Mouse (Mus musculus) lung, postnatal 0 days (tissue): ENCODE results near the gene Usp34. TPM values are rescaled to one million over a fixed set of nuclear protein-coding genes. Genes with fewer than 3 reads are reported as not detected.
"Not testable (repeated sequence)": the region's sequence is repeated elsewhere in the genome, so short reads cannot be mapped to it uniquely, and the experiment has no call there.

Experiments
- ATAC-seq: fragments of 200-750 bp; cut with Nextera tagmentation; 2 replicates; pipeline ENCODE4 v1.8.0; 2017; ENCODE audit warnings: moderate library complexity
- DNase-seq: peaks from one replicate; pipeline ENCODE4 v3.0.0-alpha.2; 2016; ENCODE audit warnings: low spot score
- H3K27ac ChIP-seq: fragments of 300-500 bp; sonication (generic); 2 replicates; pipeline ENCODE4 v1.5.1; 2014; ENCODE audit warnings: antibody characterized with exemption, mild to moderate bottlenecking, low read length, mixed read lengths
- H3K27me3 ChIP-seq: fragments of 300-500 bp; sonication (generic); replicated peaks from 2 replicates; pipeline ENCODE4 v1.6.1; 2014; ENCODE audit warnings: low read length, mixed read lengths; ENCODE audit not compliant: insufficient read depth
- H3K36me3 ChIP-seq: fragments of 300-500 bp; sonication (generic); 2 replicates; pipeline ENCODE4 v1.6.1; 2014; ENCODE audit warnings: low read length, mixed read lengths; ENCODE audit not compliant: insufficient read depth
- H3K4me1 ChIP-seq: fragments of 300-500 bp; sonication (generic); 2 replicates; pipeline ENCODE4 v1.6.1; 2014; ENCODE audit warnings: antibody characterized with exemption, low read depth, low read length, mixed read lengths; ENCODE audit not compliant: insufficient read depth
- H3K4me2 ChIP-seq: fragments of 300-500 bp; sonication (generic); replicated peaks from 2 replicates; pipeline ENCODE4 v1.6.1; 2014; ENCODE audit warnings: low read depth, mild to moderate bottlenecking, low read length, moderate library complexity, mixed read lengths
- H3K4me3 ChIP-seq: fragments of 300-500 bp; sonication (generic); 2 replicates; pipeline ENCODE4 v1.5.1; 2014; ENCODE audit warnings: low read depth, low read length
- H3K9ac ChIP-seq: fragments of 300-500 bp; sonication (generic); replicated peaks from 2 replicates; pipeline ENCODE4 v1.6.1; 2014; ENCODE audit warnings: low read depth, mild to moderate bottlenecking
- H3K9me3 ChIP-seq: fragments of 300-500 bp; sonication (generic); 2 replicates; pipeline ENCODE4 v1.6.1; 2016; ENCODE audit warnings: low read length, mixed read lengths
- CTCF ChIP-seq: IDR thresholded peaks from 2 replicates; pipeline ENCODE4 v1.5.1; 2016; ENCODE audit warnings: antibody characterized with exemption, mild to moderate bottlenecking
- EP300 ChIP-seq: IDR thresholded peaks from 2 replicates; pipeline ENCODE4 v1.6.1; 2016; ENCODE audit warnings: antibody characterized with exemption, mild to moderate bottlenecking, control low read depth
- WGBS: fragments of 180-500 bp; shearing (Covaris S2); extraction: QIAGEN DNeasy Blood & Tissue Kit; methylation state at CpG from one replicate; pipeline ENCODE4 v1.1.7; 2014; 5-methylcytosine and 5-hydroxymethylcytosine counted together
- polyA plus RNA-seq: library from polyadenylated mRNA; unstranded; fragments of >200 nt; fragmentation: Nextera tagmentation; extraction: Ambion mirVana; gene quantifications from 2 replicates; pipeline ENCODE4 v1.2.1, GENCODE M21; 2015

The Usp34 gene
- polyA plus RNA-seq, 1 experiment from 2014 or later: 15.3 TPM

- TF ChIP-seq CTCF: no peak
- no peak for TF ChIP-seq EP300
- 100% methylated on average over 1 of the region's 1 CpGs for WGBS
- ATAC-seq: no peak
Measured at GRCm38 (mm10) chr11:23299910-23300309, 6.8 kb upstream of the Usp34 start.

GRCm38 (mm10) chr11:23303126-23303525 lies 3.6 kb upstream of the Usp34 start:
- H3K4me1 ChIP-seq: no peaks in the 10 kb centered on the region
- no peaks in the 10 kb centered on the region for H3K36me3 ChIP-seq
- no peak overlapping the region for H3K4me3 ChIP-seq
- no peak overlapping the region for H3K4me2 ChIP-seq
- no peak overlapping the region for H3K9ac ChIP-seq
- TF ChIP-seq EP300: no peak
- no peak for TF ChIP-seq CTCF
- H3K9me3 ChIP-seq: no peaks in the 10 kb centered on the region
- no peaks in the 10 kb centered on the region for H3K27me3 ChIP-seq
- WGBS: 83% methylated on average over 1 of the region's 1 CpGs
- no peak overlapping the region for H3K27ac ChIP-seq
- ATAC-seq: no peak
- DNase-seq: no peak

More at GRCm38 (mm10) chr11:23299910-23300309, 6.8 kb upstream of the Usp34 start:
- H3K27ac ChIP-seq: no peak overlapping the region
- H3K9ac ChIP-seq: no peak overlapping the region
- H3K36me3 ChIP-seq: peaks cover 6% of the 10 kb centered on the region; the same call in 1 of the 2 replicates
- no peak overlapping the region for H3K4me2 ChIP-seq
- H3K4me1 ChIP-seq: no peaks in the 10 kb centered on the region
- H3K9me3 ChIP-seq: no peaks in the 10 kb centered on the region
- no peak for DNase-seq
- H3K4me3 ChIP-seq: no peak overlapping the region
- H3K27me3 ChIP-seq: no peaks in the 10 kb centered on the region

- H3K4me1 ChIP-seq, DNase-seq, H3K9me3 ChIP-seq, H3K27me3 ChIP-seq, H3K36me3 ChIP-seq, ATAC-seq, H3K9ac ChIP-seq: not testable (repeated sequence)
- H3K4me3 ChIP-seq: peak overlapping the region; percentile 94
- 30% methylated on average over 10 of the region's 10 CpGs for WGBS
- H3K4me2 ChIP-seq: peak overlapping the region; percentile 65
- H3K27ac ChIP-seq: peak overlapping the region; percentile 98
Measured at GRCm38 (mm10) chr11:23305101-23305672, 1.5 kb upstream of the Usp34 start.

GRCm38 (mm10) chr11:23305673-23306608 lies 754 bp upstream of the Usp34 start:
- Histone ChIP-seq H3K4me2 (peak overlapping the region; percentile 65), H3K36me3 (no peaks in the 10 kb centered on the region), H3K9me3 (no peaks in the 10 kb centered on the region), H3K4me1 (peaks cover 8% of the 10 kb centered on the region; the same call in 1 of the 2 replicates), H3K27me3 (no peaks in the 10 kb centered on the region), H3K9ac (peak overlapping the region; percentile 95), H3K4me3 (peak overlapping the region; percentile 94), H3K27ac (peak overlapping the region; percentile 98)
- DNase-seq: peak; percentile 100
- WGBS: 1% methylated on average over 59 of the region's 98 CpGs
- peak; percentile 98 for ATAC-seq
- TF ChIP-seq CTCF: no peak
- TF ChIP-seq EP300: no peak

- Histone ChIP-seq H3K4me1 (peaks cover 8% of the 10 kb centered on the region; the same call in 1 of the 2 replicates), H3K9me3 (no peaks in the 10 kb centered on the region), H3K9ac (peak overlapping the region; percentile 95), H3K27ac (peak overlapping the region; percentile 98; the same call in 1 of the 2 replicates), H3K4me2 (peak overlapping the region; percentile 78), H3K4me3 (peak overlapping the region; percentile 94), H3K36me3 (no peaks in the 10 kb centered on the region), H3K27me3 (no peaks in the 10 kb centered on the region)
- TF ChIP-seq CTCF (no peak), EP300 (no peak)
- ATAC-seq: no peak
- under 1% methylated on average over 6 of the region's 6 CpGs for WGBS
- no peak for DNase-seq
Measured at GRCm38 (mm10) chr11:23307566-23307920, 848 bp downstream of the Usp34 start.

GRCm38 (mm10) chr11:23313496-23313895 lies 6.8 kb downstream of the Usp34 start:
- Histone ChIP-seq H3K9ac (no peak overlapping the region), H3K4me3 (no peak overlapping the region), H3K27ac (no peak overlapping the region), H3K27me3 (no peaks in the 10 kb centered on the region), H3K4me2 (no peak overlapping the region), H3K4me1 (peaks cover 5% of the 10 kb centered on the region; the same call in 1 of the 2 replicates), H3K9me3 (no peaks in the 10 kb centered on the region), H3K36me3 (no peaks in the 10 kb centered on the region)
- no peak for ATAC-seq
- 66% methylated on average over 1 of the region's 1 CpGs for WGBS
- TF ChIP-seq CTCF: no peak
- TF ChIP-seq EP300: no peak
- DNase-seq: no peak
